Mouse (Mus musculus): ENCODE measurements around the gene Tmc5. TPM values are rescaled to one million over a fixed set of nuclear protein-coding genes. Genes with fewer than 3 reads are reported as not detected.

Gene Tmc5
- polyA plus RNA-seq (2012; rRNA removed): 0.42 and 0.50 TPM in 2 replicates

DNA sequence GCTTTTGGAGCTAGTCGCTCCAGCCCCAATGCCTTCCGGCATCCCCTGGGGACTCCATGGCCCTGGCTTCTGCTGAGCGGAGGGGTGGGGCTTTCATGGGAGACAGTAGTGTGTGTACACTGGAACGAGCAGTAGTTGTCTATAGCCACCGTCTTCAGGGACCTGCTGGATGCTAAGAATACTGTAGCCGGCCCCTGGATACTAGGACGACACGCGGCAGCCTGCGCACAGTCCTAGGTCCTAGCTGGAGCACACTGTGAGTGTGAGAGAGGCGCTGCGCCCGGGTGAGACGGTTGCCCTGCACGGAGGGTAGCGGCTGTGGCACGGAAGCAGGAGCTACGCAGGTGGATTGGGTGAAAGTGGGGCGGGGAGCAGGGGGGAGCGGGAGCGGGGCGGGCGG, at the start of gene Tmc5:
Tmc5 (plus strand) TSS at position 97 of the 400 bp plus-strand sequence.
- Histone ChIP-seq H3K4me1 (replicated peaks; ENCODE audit: control insufficient read depth, insufficient read depth, low read length) (peaks cover 35% of the 10 kb centered on the region), H3K4me3 (ENCODE audit: control insufficient read depth, insufficient read depth, low read length) (peak within 1 kb of the TSS; percentile 26), H3K36me3 (ENCODE audit: control insufficient read depth, insufficient read depth, low read length) (no peaks in the 10 kb centered on the region), H3K27me3 (ENCODE audit: control insufficient read depth, insufficient read depth, low read length) (no peaks in the 10 kb centered on the region), H3K27ac (ENCODE audit: control insufficient read depth, insufficient read depth, low read length) (peak within 1 kb of the TSS; percentile 80)
- DNase-seq: peak; percentile 69
- 9% methylated on average over 23 of the region's 23 CpGs for WGBS
- TF ChIP-seq POLR2A (IDR thresholded peaks at IDR 0.05; ENCODE audit: control insufficient read depth, extremely low read depth, insufficient read depth, low read length, poor library complexity): no peak
- no peak for TF ChIP-seq CTCF (IDR thresholded peaks at IDR 0.05; ENCODE audit: borderline replicate concordance, control insufficient read depth, extremely low read depth, insufficient read depth, low read length, poor library complexity)

- 74% methylated on average over 10 of the region's 10 CpGs for WGBS
- peak; percentile 17 for DNase-seq
- TF ChIP-seq POLR2A (IDR thresholded peaks at IDR 0.05; ENCODE audit: control insufficient read depth, extremely low read depth, insufficient read depth, low read length, poor library complexity) (no peak), CTCF (IDR thresholded peaks at IDR 0.05; ENCODE audit: borderline replicate concordance, control insufficient read depth, extremely low read depth, insufficient read depth, low read length, poor library complexity) (no peak)
Measured at GRCm38 (mm10) chr7:118547451-118547850, 49.6 kb upstream of the Tmc5 start.

GRCm38 (mm10) chr7:118553881-118554280, 43.2 kb upstream of the Tmc5 start:
- no peaks in the 10 kb centered on the region for H3K4me1 ChIP-seq (replicated peaks; ENCODE audit: control insufficient read depth, insufficient read depth, low read length)
- 88% methylated on average over 4 of the region's 4 CpGs for WGBS
- TF ChIP-seq CTCF (IDR thresholded peaks at IDR 0.05; ENCODE audit: borderline replicate concordance, control insufficient read depth, extremely low read depth, insufficient read depth, low read length, poor library complexity) (no peak), POLR2A (IDR thresholded peaks at IDR 0.05; ENCODE audit: control insufficient read depth, extremely low read depth, insufficient read depth, low read length, poor library complexity) (no peak)
- no peaks in the 10 kb centered on the region for H3K36me3 ChIP-seq (ENCODE audit: control insufficient read depth, insufficient read depth, low read length)
- no peaks in the 10 kb centered on the region for H3K27me3 ChIP-seq (ENCODE audit: control insufficient read depth, insufficient read depth, low read length)
- no peak overlapping the region for H3K4me3 ChIP-seq (ENCODE audit: control insufficient read depth, insufficient read depth, low read length)
- no peak overlapping the region for H3K27ac ChIP-seq (ENCODE audit: control insufficient read depth, insufficient read depth, low read length)
- DNase-seq: no peak

More at GRCm38 (mm10) chr7:118547451-118547850, 49.6 kb upstream of the Tmc5 start:
- H3K36me3 ChIP-seq (ENCODE audit: control insufficient read depth, insufficient read depth, low read length): no peaks in the 10 kb centered on the region
- no peaks in the 10 kb centered on the region for H3K27me3 ChIP-seq (ENCODE audit: control insufficient read depth, insufficient read depth, low read length)
- H3K27ac ChIP-seq (ENCODE audit: control insufficient read depth, insufficient read depth, low read length): no peak overlapping the region
- H3K4me1 ChIP-seq (replicated peaks; ENCODE audit: control insufficient read depth, insufficient read depth, low read length): peaks cover 8% of the 10 kb centered on the region
- H3K4me3 ChIP-seq (ENCODE audit: control insufficient read depth, insufficient read depth, low read length): no peak overlapping the region

- DNase-seq: no peak
- no peaks in the 10 kb centered on the region for H3K36me3 ChIP-seq (ENCODE audit: control insufficient read depth, insufficient read depth, low read length)
- H3K27ac ChIP-seq (ENCODE audit: control insufficient read depth, insufficient read depth, low read length): no peak overlapping the region
- H3K4me3 ChIP-seq (ENCODE audit: control insufficient read depth, insufficient read depth, low read length): no peak overlapping the region
- H3K27me3 ChIP-seq (ENCODE audit: control insufficient read depth, insufficient read depth, low read length): no peaks in the 10 kb centered on the region
- 94% methylated on average over 2 of the region's 2 CpGs for WGBS
- H3K4me1 ChIP-seq (replicated peaks; ENCODE audit: control insufficient read depth, insufficient read depth, low read length): no peaks in the 10 kb centered on the region
- no peak for TF ChIP-seq CTCF (IDR thresholded peaks at IDR 0.05; ENCODE audit: borderline replicate concordance, control insufficient read depth, extremely low read depth, insufficient read depth, low read length, poor library complexity)
- no peak for TF ChIP-seq POLR2A (IDR thresholded peaks at IDR 0.05; ENCODE audit: control insufficient read depth, extremely low read depth, insufficient read depth, low read length, poor library complexity)
Measured at GRCm38 (mm10) chr7:118554290-118554689, 42.8 kb upstream of the Tmc5 start.

DNA sequence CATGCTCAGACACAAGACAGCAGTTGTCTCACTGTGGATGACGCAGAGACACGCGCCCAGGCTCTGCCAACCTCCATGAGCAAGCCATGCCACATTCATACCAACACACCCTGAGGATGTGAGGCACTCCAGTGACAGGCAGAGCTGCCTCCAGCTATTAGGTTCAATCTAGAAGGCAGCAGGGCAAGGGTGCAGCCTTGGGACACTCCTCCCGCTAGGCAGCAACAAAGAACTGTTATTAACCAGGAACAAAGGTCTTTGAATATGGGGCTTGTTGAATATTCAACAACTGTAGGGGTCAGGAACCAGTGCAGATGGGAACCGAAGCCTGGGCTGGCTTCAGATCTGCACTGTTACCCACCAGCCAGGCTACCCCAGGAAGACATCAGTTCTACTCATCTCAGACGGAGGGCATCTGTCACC, 28.0 kb upstream of the Tmc5 start:
- TF ChIP-seq CTCF (IDR thresholded peaks at IDR 0.05; ENCODE audit: borderline replicate concordance, control insufficient read depth, extremely low read depth, insufficient read depth, low read length, poor library complexity): no peak
- TF ChIP-seq POLR2A (IDR thresholded peaks at IDR 0.05; ENCODE audit: control insufficient read depth, extremely low read depth, insufficient read depth, low read length, poor library complexity): no peak
- no peak overlapping the region for H3K4me3 ChIP-seq (ENCODE audit: control insufficient read depth, insufficient read depth, low read length)
- H3K27me3 ChIP-seq (ENCODE audit: control insufficient read depth, insufficient read depth, low read length): no peaks in the 10 kb centered on the region
- no peaks in the 10 kb centered on the region for H3K36me3 ChIP-seq (ENCODE audit: control insufficient read depth, insufficient read depth, low read length)
- no peaks in the 10 kb centered on the region for H3K4me1 ChIP-seq (replicated peaks; ENCODE audit: control insufficient read depth, insufficient read depth, low read length)
- H3K27ac ChIP-seq (ENCODE audit: control insufficient read depth, insufficient read depth, low read length): no peak overlapping the region
- 92% methylated on average over 6 of the region's 6 CpGs for WGBS
- DNase-seq: no peak

DNA sequence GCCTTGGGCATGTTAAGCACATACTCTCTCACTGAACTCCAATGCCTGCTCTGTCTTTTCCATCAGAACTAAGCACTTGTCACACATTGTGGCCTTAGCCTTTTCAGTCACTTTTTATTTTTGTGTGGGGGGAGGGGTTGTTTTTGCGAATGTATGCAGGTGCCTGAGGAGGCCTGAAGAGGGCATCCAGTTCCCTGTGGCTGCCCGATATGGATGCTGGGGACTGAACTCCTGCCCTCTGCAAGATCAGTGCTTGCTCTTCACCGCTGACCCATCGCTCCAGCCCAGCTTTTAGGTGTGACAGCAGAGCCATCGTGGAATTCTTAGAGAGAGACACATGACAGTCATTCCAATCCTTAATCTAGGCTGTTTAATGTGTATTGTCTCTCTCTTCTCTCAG, 25.7 kb upstream of the Tmc5 start:
- Histone ChIP-seq H3K27me3 (ENCODE audit: control insufficient read depth, insufficient read depth, low read length) (no peaks in the 10 kb centered on the region), H3K27ac (ENCODE audit: control insufficient read depth, insufficient read depth, low read length) (no peak overlapping the region), H3K4me3 (ENCODE audit: control insufficient read depth, insufficient read depth, low read length) (no peak overlapping the region), H3K36me3 (ENCODE audit: control insufficient read depth, insufficient read depth, low read length) (no peaks in the 10 kb centered on the region), H3K4me1 (replicated peaks; ENCODE audit: control insufficient read depth, insufficient read depth, low read length) (no peaks in the 10 kb centered on the region)
- DNase-seq: no peak
- TF ChIP-seq POLR2A (IDR thresholded peaks at IDR 0.05; ENCODE audit: control insufficient read depth, extremely low read depth, insufficient read depth, low read length, poor library complexity) (no peak), CTCF (IDR thresholded peaks at IDR 0.05; ENCODE audit: borderline replicate concordance, control insufficient read depth, extremely low read depth, insufficient read depth, low read length, poor library complexity) (no peak)
- WGBS: 69% methylated on average over 5 of the region's 5 CpGs

- DNase-seq: no peak
- no peak for TF ChIP-seq CTCF (IDR thresholded peaks at IDR 0.05; ENCODE audit: borderline replicate concordance, control insufficient read depth, extremely low read depth, insufficient read depth, low read length, poor library complexity)
- TF ChIP-seq POLR2A (IDR thresholded peaks at IDR 0.05; ENCODE audit: control insufficient read depth, extremely low read depth, insufficient read depth, low read length, poor library complexity): no peak
- Histone ChIP-seq H3K4me3 (ENCODE audit: control insufficient read depth, insufficient read depth, low read length) (no peak overlapping the region), H3K4me1 (replicated peaks; ENCODE audit: control insufficient read depth, insufficient read depth, low read length) (no peaks in the 10 kb centered on the region), H3K36me3 (ENCODE audit: control insufficient read depth, insufficient read depth, low read length) (no peaks in the 10 kb centered on the region), H3K27me3 (ENCODE audit: control insufficient read depth, insufficient read depth, low read length) (no peaks in the 10 kb centered on the region), H3K27ac (ENCODE audit: control insufficient read depth, insufficient read depth, low read length) (no peak overlapping the region)
- 71% methylated on average over 5 of the region's 5 CpGs for WGBS
Measured at GRCm38 (mm10) chr7:118572039-118572438, 25.1 kb upstream of the Tmc5 start.
